Mouse (Mus musculus): ENCODE measurements around the gene Ubp1. TPM values are rescaled to one million over a fixed set of nuclear protein-coding genes. Genes with fewer than 3 reads are reported as not detected.

Ubp1 gene
- polyA plus RNA-seq, 1 experiment from 2014 or later, result 51.7 TPM

GRCm38 (mm10) chr9:113931375-113932099 lies 803 bp downstream of the Ubp1 start:
- H3K27ac ChIP-seq (ENCODE audit: low read depth, low read length), result peak overlapping the region; percentile 80
- DNase-seq (ENCODE audit: low spot score) (peak; percentile 76), ATAC-seq (replicated peaks; ENCODE audit: low FRiP score) (peak; percentile 47)
- peak overlapping the region; percentile 99 for H3K4me3 ChIP-seq (ENCODE audit: low read depth, low read length)
- H3K4me2 ChIP-seq (ENCODE audit: low read depth, low read length, severe bottlenecking), result peak overlapping the region; percentile 86
- H3K9me3 ChIP-seq (ENCODE audit: control insufficient read depth, low read length), result no peaks in the 10 kb centered on the region
- WGBS, result under 1% methylated on average over 57 of the region's 91 CpGs
- no peaks in the 10 kb centered on the region for H3K36me3 ChIP-seq (ENCODE audit: control insufficient read depth, insufficient read depth, low read length)
- H3K4me1 ChIP-seq (replicated peaks; ENCODE audit: control insufficient read depth, insufficient read depth, low read length), result peaks cover 6% of the 10 kb centered on the region; the same call in 1 of the 2 replicates
- H3K27me3 ChIP-seq (ENCODE audit: control insufficient read depth, insufficient read depth, low read length), result no peaks in the 10 kb centered on the region
- peak overlapping the region; percentile 87 for H3K9ac ChIP-seq (ENCODE audit: low read length)

GRCm38 (mm10) chr9:113932100-113932470 lies 1.4 kb downstream of the Ubp1 start:
- peak; percentile 57 for DNase-seq (ENCODE audit: low spot score)
- Histone ChIP-seq H3K9me3 (ENCODE audit: control insufficient read depth, low read length) (no peaks in the 10 kb centered on the region), H3K9ac (ENCODE audit: low read length) (peak overlapping the region; percentile 87), H3K36me3 (ENCODE audit: control insufficient read depth, insufficient read depth, low read length) (no peaks in the 10 kb centered on the region), H3K4me2 (ENCODE audit: low read depth, low read length, severe bottlenecking) (peak overlapping the region; percentile 86), H3K27me3 (ENCODE audit: control insufficient read depth, insufficient read depth, low read length) (no peaks in the 10 kb centered on the region), H3K27ac (ENCODE audit: low read depth, low read length) (peak overlapping the region; percentile 80), H3K4me3 (ENCODE audit: low read depth, low read length) (peak overlapping the region; percentile 99), H3K4me1 (replicated peaks; ENCODE audit: control insufficient read depth, insufficient read depth, low read length) (peaks cover 6% of the 10 kb centered on the region; the same call in 1 of the 2 replicates)
- ATAC-seq (replicated peaks; ENCODE audit: low FRiP score), result no peak
- 4% methylated on average over 8 of the region's 8 CpGs for WGBS

GRCm38 (mm10) chr9:113932501-113932900 lies 1.8 kb downstream of the Ubp1 start:
- ATAC-seq (replicated peaks; ENCODE audit: low FRiP score) (no peak), DNase-seq (ENCODE audit: low spot score) (no peak)
- Histone ChIP-seq H3K27me3 (ENCODE audit: control insufficient read depth, insufficient read depth, low read length) (no peaks in the 10 kb centered on the region), H3K4me2 (ENCODE audit: low read depth, low read length, severe bottlenecking) (peak overlapping the region; percentile 86), H3K9me3 (ENCODE audit: control insufficient read depth, low read length) (no peaks in the 10 kb centered on the region), H3K4me3 (ENCODE audit: low read depth, low read length) (peak overlapping the region; percentile 99), H3K4me1 (replicated peaks; ENCODE audit: control insufficient read depth, insufficient read depth, low read length) (peaks cover 6% of the 10 kb centered on the region; the same call in 1 of the 2 replicates), H3K27ac (ENCODE audit: low read depth, low read length) (no peak overlapping the region), H3K9ac (ENCODE audit: low read length) (peak overlapping the region; percentile 87), H3K36me3 (ENCODE audit: control insufficient read depth, insufficient read depth, low read length) (no peaks in the 10 kb centered on the region)
- 28% methylated on average over 11 of the region's 11 CpGs for WGBS

- Histone ChIP-seq H3K4me3 (ENCODE audit: low read depth, low read length) (no peak overlapping the region), H3K4me2 (ENCODE audit: low read depth, low read length, severe bottlenecking) (no peak overlapping the region), H3K36me3 (ENCODE audit: control insufficient read depth, insufficient read depth, low read length) (no peaks in the 10 kb centered on the region), H3K27me3 (ENCODE audit: control insufficient read depth, insufficient read depth, low read length) (no peaks in the 10 kb centered on the region), H3K27ac (ENCODE audit: low read depth, low read length) (no peak overlapping the region), H3K9me3 (ENCODE audit: control insufficient read depth, low read length) (no peaks in the 10 kb centered on the region), H3K4me1 (replicated peaks; ENCODE audit: control insufficient read depth, insufficient read depth, low read length) (peaks cover 6% of the 10 kb centered on the region; the same call in 1 of the 2 replicates), H3K9ac (ENCODE audit: low read length) (no peak overlapping the region)
- no peak for DNase-seq (ENCODE audit: low spot score)
- 86% methylated on average over 5 of the region's 5 CpGs for WGBS
- no peak for ATAC-seq (replicated peaks; ENCODE audit: low FRiP score)
These were observed 4.9 kb downstream of the Ubp1 start for GRCm38 (mm10) chr9:113935638-113936037.

- H3K4me2 ChIP-seq (ENCODE audit: low read depth, low read length, severe bottlenecking), result no peak overlapping the region
- no peaks in the 10 kb centered on the region for H3K9me3 ChIP-seq (ENCODE audit: control insufficient read depth, low read length)
- no peaks in the 10 kb centered on the region for H3K4me1 ChIP-seq (replicated peaks; ENCODE audit: control insufficient read depth, insufficient read depth, low read length)
- 86% methylated on average over 9 of the region's 9 CpGs for WGBS
- H3K9ac ChIP-seq (ENCODE audit: low read length), result no peak overlapping the region
- no peaks in the 10 kb centered on the region for H3K27me3 ChIP-seq (ENCODE audit: control insufficient read depth, insufficient read depth, low read length)
- no peaks in the 10 kb centered on the region for H3K36me3 ChIP-seq (ENCODE audit: control insufficient read depth, insufficient read depth, low read length)
- no peak overlapping the region for H3K4me3 ChIP-seq (ENCODE audit: low read depth, low read length)
- DNase-seq (ENCODE audit: low spot score) (no peak), ATAC-seq (replicated peaks; ENCODE audit: low FRiP score) (no peak)
- no peak overlapping the region for H3K27ac ChIP-seq (ENCODE audit: low read depth, low read length)
These were observed 8.5 kb downstream of the Ubp1 start for GRCm38 (mm10) chr9:113939063-113939850.

GRCm38 (mm10) chr9:113941103-113941805 lies 10.5 kb downstream of the Ubp1 start:
- 93% methylated on average over 3 of the region's 3 CpGs for WGBS
- Histone ChIP-seq H3K4me3 (ENCODE audit: low read depth, low read length) (no peak overlapping the region), H3K4me1 (replicated peaks; ENCODE audit: control insufficient read depth, insufficient read depth, low read length) (no peaks in the 10 kb centered on the region), H3K36me3 (ENCODE audit: control insufficient read depth, insufficient read depth, low read length) (no peaks in the 10 kb centered on the region; the same call in 1 of the 2 replicates), H3K4me2 (ENCODE audit: low read depth, low read length, severe bottlenecking) (no peak overlapping the region), H3K9ac (ENCODE audit: low read length) (no peak overlapping the region), H3K27me3 (ENCODE audit: control insufficient read depth, insufficient read depth, low read length) (no peaks in the 10 kb centered on the region), H3K9me3 (ENCODE audit: control insufficient read depth, low read length) (no peaks in the 10 kb centered on the region), H3K27ac (ENCODE audit: low read depth, low read length) (no peak overlapping the region)
- DNase-seq (ENCODE audit: low spot score) (no peak), ATAC-seq (replicated peaks; ENCODE audit: low FRiP score) (no peak)

- ATAC-seq (replicated peaks; ENCODE audit: low FRiP score), result no peak
- H3K4me1 ChIP-seq (replicated peaks; ENCODE audit: control insufficient read depth, insufficient read depth, low read length), result no peaks in the 10 kb centered on the region
- H3K27ac ChIP-seq (ENCODE audit: low read depth, low read length), result no peak overlapping the region
- no peak overlapping the region for H3K4me2 ChIP-seq (ENCODE audit: low read depth, low read length, severe bottlenecking)
- H3K9ac ChIP-seq (ENCODE audit: low read length), result no peak overlapping the region
- H3K4me3 ChIP-seq (ENCODE audit: low read depth, low read length), result no peak overlapping the region
- H3K9me3 ChIP-seq (ENCODE audit: control insufficient read depth, low read length), result no peaks in the 10 kb centered on the region
- no peaks in the 10 kb centered on the region for H3K27me3 ChIP-seq (ENCODE audit: control insufficient read depth, insufficient read depth, low read length)
- no peak for DNase-seq (ENCODE audit: low spot score)
- H3K36me3 ChIP-seq (ENCODE audit: control insufficient read depth, insufficient read depth, low read length), result no peaks in the 10 kb centered on the region; the same call in 1 of the 2 replicates
- WGBS, result 96% methylated on average over 1 of the region's 1 CpGs
These were observed 12.6 kb downstream of the Ubp1 start for GRCm38 (mm10) chr9:113943372-113943771.

- Histone ChIP-seq H3K4me3 (ENCODE audit: low read depth, low read length) (no peak overlapping the region), H3K9ac (ENCODE audit: low read length) (no peak overlapping the region), H3K4me2 (ENCODE audit: low read depth, low read length, severe bottlenecking) (no peak overlapping the region), H3K9me3 (ENCODE audit: control insufficient read depth, low read length) (no peaks in the 10 kb centered on the region), H3K36me3 (ENCODE audit: control insufficient read depth, insufficient read depth, low read length) (no peaks in the 10 kb centered on the region; the same call in 1 of the 2 replicates), H3K27me3 (ENCODE audit: control insufficient read depth, insufficient read depth, low read length) (no peaks in the 10 kb centered on the region), H3K27ac (ENCODE audit: low read depth, low read length) (no peak overlapping the region), H3K4me1 (replicated peaks; ENCODE audit: control insufficient read depth, insufficient read depth, low read length) (no peaks in the 10 kb centered on the region)
- WGBS, result 93% methylated on average over 1 of the region's 1 CpGs
- ATAC-seq (replicated peaks; ENCODE audit: low FRiP score) (no peak), DNase-seq (ENCODE audit: low spot score) (no peak)
These were observed 16.5 kb downstream of the Ubp1 start for GRCm38 (mm10) chr9:113947216-113947615.
